Mouse (Mus musculus) lung, postnatal 0 days (tissue): ENCODE measurements at regions not wholly inside any gene's neighbourhood (a gene's known extent, or its start where the extent isn't known, plus 50 kb on each side); places are given as distances from the start of the nearest gene placed in this dataset.

Source experiments
- ATAC-seq: fragments of 200-750 bp; cut with Nextera tagmentation; 2 replicates; pipeline ENCODE4 v1.8.0; 2017; ENCODE audit warnings: moderate library complexity
- DNase-seq: peaks from one replicate; pipeline ENCODE4 v3.0.0-alpha.2; 2016; ENCODE audit warnings: low spot score
- H3K27ac ChIP-seq: fragments of 300-500 bp; sonication (generic); 2 replicates; pipeline ENCODE4 v1.5.1; 2014; ENCODE audit warnings: antibody characterized with exemption, mild to moderate bottlenecking, low read length, mixed read lengths
- H3K27me3 ChIP-seq: fragments of 300-500 bp; sonication (generic); replicated peaks from 2 replicates; pipeline ENCODE4 v1.6.1; 2014; ENCODE audit warnings: low read length, mixed read lengths; ENCODE audit not compliant: insufficient read depth
- H3K36me3 ChIP-seq: fragments of 300-500 bp; sonication (generic); 2 replicates; pipeline ENCODE4 v1.6.1; 2014; ENCODE audit warnings: low read length, mixed read lengths; ENCODE audit not compliant: insufficient read depth
- H3K4me1 ChIP-seq: fragments of 300-500 bp; sonication (generic); 2 replicates; pipeline ENCODE4 v1.6.1; 2014; ENCODE audit warnings: antibody characterized with exemption, low read depth, low read length, mixed read lengths; ENCODE audit not compliant: insufficient read depth
- H3K4me2 ChIP-seq: fragments of 300-500 bp; sonication (generic); replicated peaks from 2 replicates; pipeline ENCODE4 v1.6.1; 2014; ENCODE audit warnings: low read depth, mild to moderate bottlenecking, low read length, moderate library complexity, mixed read lengths
- H3K4me3 ChIP-seq: fragments of 300-500 bp; sonication (generic); 2 replicates; pipeline ENCODE4 v1.5.1; 2014; ENCODE audit warnings: low read depth, low read length
- H3K9ac ChIP-seq: fragments of 300-500 bp; sonication (generic); replicated peaks from 2 replicates; pipeline ENCODE4 v1.6.1; 2014; ENCODE audit warnings: low read depth, mild to moderate bottlenecking
- H3K9me3 ChIP-seq: fragments of 300-500 bp; sonication (generic); 2 replicates; pipeline ENCODE4 v1.6.1; 2016; ENCODE audit warnings: low read length, mixed read lengths
- CTCF ChIP-seq: IDR thresholded peaks from 2 replicates; pipeline ENCODE4 v1.5.1; 2016; ENCODE audit warnings: antibody characterized with exemption, mild to moderate bottlenecking
- EP300 ChIP-seq: IDR thresholded peaks from 2 replicates; pipeline ENCODE4 v1.6.1; 2016; ENCODE audit warnings: antibody characterized with exemption, mild to moderate bottlenecking, control low read depth
- WGBS: fragments of 180-500 bp; shearing (Covaris S2); extraction: QIAGEN DNeasy Blood & Tissue Kit; methylation state at CpG from one replicate; pipeline ENCODE4 v1.1.7; 2014; 5-methylcytosine and 5-hydroxymethylcytosine counted together

GRCm38 (mm10) chr1:42242586-42243457 lies 452.7 kb upstream of the Pou3f3 start:
- Histone ChIP-seq H3K27ac (no peak overlapping the region), H3K9me3 (no peaks in the 10 kb centered on the region), H3K9ac (no peak overlapping the region), H3K4me3 (no peak overlapping the region), H3K4me1 (no peaks in the 10 kb centered on the region), H3K27me3 (no peaks in the 10 kb centered on the region), H3K36me3 (no peaks in the 10 kb centered on the region), H3K4me2 (no peak overlapping the region)
- DNase-seq: no peak
- TF ChIP-seq EP300: no peak
- TF ChIP-seq CTCF: no peak
- WGBS: 51% methylated on average over 15 of the region's 15 CpGs
- no peak for ATAC-seq

GRCm38 (mm10) chr1:42243458-42243855 lies 452.1 kb upstream of the Pou3f3 start:
- Histone ChIP-seq H3K9me3 (no peaks in the 10 kb centered on the region), H3K9ac (no peak overlapping the region), H3K27me3 (no peaks in the 10 kb centered on the region), H3K4me2 (no peak overlapping the region), H3K4me3 (no peak overlapping the region), H3K36me3 (no peaks in the 10 kb centered on the region), H3K4me1 (no peaks in the 10 kb centered on the region), H3K27ac (no peak overlapping the region)
- DNase-seq: no peak
- 63% methylated on average over 5 of the region's 5 CpGs for WGBS
- ATAC-seq: no peak
- TF ChIP-seq CTCF (no peak), EP300 (no peak)

GRCm38 (mm10) chr1:42243878-42244277 lies 451.7 kb upstream of the Pou3f3 start:
- Histone ChIP-seq H3K4me3 (no peak overlapping the region), H3K27me3 (no peaks in the 10 kb centered on the region), H3K4me1 (no peaks in the 10 kb centered on the region), H3K27ac (no peak overlapping the region), H3K36me3 (no peaks in the 10 kb centered on the region), H3K9ac (no peak overlapping the region), H3K9me3 (no peaks in the 10 kb centered on the region), H3K4me2 (no peak overlapping the region)
- no peak for TF ChIP-seq CTCF
- TF ChIP-seq EP300: no peak
- ATAC-seq (no peak), DNase-seq (no peak)
- WGBS: 19% methylated on average over 14 of the region's 14 CpGs

- H3K27ac ChIP-seq: no peak overlapping the region
- H3K9me3 ChIP-seq: no peaks in the 10 kb centered on the region
- TF ChIP-seq EP300 (no peak), CTCF (no peak)
- 71% methylated on average over 3 of the region's 3 CpGs for WGBS
- no peak overlapping the region for H3K9ac ChIP-seq
- H3K36me3 ChIP-seq: no peaks in the 10 kb centered on the region
- no peak overlapping the region for H3K4me2 ChIP-seq
- H3K27me3 ChIP-seq: no peaks in the 10 kb centered on the region
- DNase-seq: no peak
- ATAC-seq: no peak
- H3K4me3 ChIP-seq: no peak overlapping the region
- no peaks in the 10 kb centered on the region for H3K4me1 ChIP-seq
These were observed 443.2 kb upstream of the Pou3f3 start for GRCm38 (mm10) chr1:42252386-42252785.

GRCm38 (mm10) chr1:42253786-42254185 lies 441.8 kb upstream of the Pou3f3 start:
- 72% methylated on average over 3 of the region's 3 CpGs for WGBS
- H3K4me1 ChIP-seq: no peaks in the 10 kb centered on the region
- TF ChIP-seq CTCF (no peak), EP300 (no peak)

GRCm38 (mm10) chr1:42256911-42257595 lies 438.5 kb upstream of the Pou3f3 start:
- Histone ChIP-seq H3K4me3 (no peak overlapping the region), H3K9ac (no peak overlapping the region), H3K4me1 (no peaks in the 10 kb centered on the region), H3K36me3 (no peaks in the 10 kb centered on the region), H3K9me3 (no peaks in the 10 kb centered on the region), H3K4me2 (no peak overlapping the region), H3K27me3 (no peaks in the 10 kb centered on the region), H3K27ac (no peak overlapping the region)
- 78% methylated on average over 10 of the region's 10 CpGs for WGBS
- DNase-seq (no peak), ATAC-seq (no peak)
- TF ChIP-seq CTCF (no peak), EP300 (no peak)

More at GRCm38 (mm10) chr1:42253786-42254185, 441.8 kb upstream of the Pou3f3 start:
- no peak overlapping the region for H3K9ac ChIP-seq
- ATAC-seq (no peak), DNase-seq (no peak)
- H3K27me3 ChIP-seq: no peaks in the 10 kb centered on the region
- H3K4me3 ChIP-seq: no peak overlapping the region
- no peak overlapping the region for H3K27ac ChIP-seq
- H3K36me3 ChIP-seq: no peaks in the 10 kb centered on the region
- no peak overlapping the region for H3K4me2 ChIP-seq
- no peaks in the 10 kb centered on the region for H3K9me3 ChIP-seq
